Mouse (Mus musculus) CD4-positive, CD25-positive, alpha-beta regulatory T cell, adult 2 months (primary cell): ENCODE measurements around the gene Ptx3.
"Not testable (repeated sequence)": the region's sequence is repeated elsewhere in the genome, so short reads cannot be mapped to it uniquely, and the experiment has no call there.

ENCODE experiments used
- DNase-seq: peaks from one replicate; pipeline ENCODE4 v3.0.0-alpha.2; 2012; ENCODE audit warnings: low read depth, low spot score

Gene Ptx3

GRCm38 (mm10) chr3:66219655-66220191, at the start of gene Ptx3:
TSS of gene Ptx3 (plus strand) at chr3:66219910.
- no peak for DNase-seq

GRCm38 (mm10) chr3:66172907-66173306, 46.8 kb upstream of the Ptx3 start:
- no peak for DNase-seq

GRCm38 (mm10) chr3:66179647-66180046, 40.1 kb upstream of the Ptx3 start:
- DNase-seq = no peak

GRCm38 (mm10) chr3:66193910-66194562, 25.7 kb upstream of the Ptx3 start:
- no peak for DNase-seq

GRCm38 (mm10) chr3:66208836-66209573, 10.7 kb upstream of the Ptx3 start:
- DNase-seq = no peak

GRCm38 (mm10) chr3:66213524-66213923, 6.2 kb upstream of the Ptx3 start:
- no peak for DNase-seq

- no peak for DNase-seq
Observed at GRCm38 (mm10) chr3:66215759-66216158, 4.0 kb upstream of the Ptx3 start.

- no peak for DNase-seq
Observed at GRCm38 (mm10) chr3:66220554-66221242, 988 bp downstream of the Ptx3 start.

- DNase-seq = no peak
Observed at GRCm38 (mm10) chr3:66221243-66221611, 1.5 kb downstream of the Ptx3 start.

GRCm38 (mm10) chr3:66224931-66225537, 5.3 kb downstream of the Ptx3 start:
- DNase-seq = no peak

- DNase-seq = not testable (repeated sequence)
Observed at GRCm38 (mm10) chr3:66236234-66236871, 16.6 kb downstream of the Ptx3 start.

- DNase-seq = no peak
Observed at GRCm38 (mm10) chr3:66240476-66240875, 20.8 kb downstream of the Ptx3 start.

- DNase-seq = no peak
Observed at GRCm38 (mm10) chr3:66251842-66252241, 32.1 kb downstream of the Ptx3 start.

GRCm38 (mm10) chr3:66254504-66255105, 34.9 kb downstream of the Ptx3 start:
- no peak for DNase-seq

- DNase-seq = no peak
Observed at GRCm38 (mm10) chr3:66262319-66262718, 42.6 kb downstream of the Ptx3 start.

- DNase-seq = no peak
Observed at GRCm38 (mm10) chr3:66263270-66263669, 43.6 kb downstream of the Ptx3 start.
